Mouse (Mus musculus) forebrain, embryonic 13.5 days (tissue): ENCODE results near the gene Axin2. TPM values are rescaled to one million over a fixed set of nuclear protein-coding genes. Genes with fewer than 3 reads are reported as not detected.

ENCODE experiments used
- ATAC-seq: fragments of 200-750 bp; cut with Nextera tagmentation; 2 replicates; pipeline ENCODE4 v1.8.0; 2017
- H3K27ac ChIP-seq: fragments of 300-500 bp; sonication (generic); 2 replicates; pipeline ENCODE4 v1.5.1; 2015; ENCODE audit warnings: inconsistent platforms, mild to moderate bottlenecking, moderate library complexity
- H3K27me3 ChIP-seq: fragments of 300-500 bp; sonication (generic); 2 replicates; pipeline ENCODE4 v1.6.1; 2015; ENCODE audit warnings: mild to moderate bottlenecking, inconsistent platforms
- H3K36me3 ChIP-seq: fragments of 300-500 bp; sonication (generic); 2 replicates; pipeline ENCODE4 v1.6.1; 2015; ENCODE audit warnings: mild to moderate bottlenecking, inconsistent platforms; ENCODE audit not compliant: poor library complexity, severe bottlenecking
- H3K4me1 ChIP-seq: fragments of 300-500 bp; sonication (generic); 2 replicates; pipeline ENCODE4 v1.6.1; 2015; ENCODE audit warnings: inconsistent platforms
- H3K4me2 ChIP-seq: fragments of 300-500 bp; sonication (generic); 2 replicates; pipeline ENCODE4 v1.6.1; 2015; ENCODE audit warnings: inconsistent platforms, mild to moderate bottlenecking, moderate library complexity
- H3K4me3 ChIP-seq: fragments of 300-500 bp; sonication (generic); 2 replicates; pipeline ENCODE4 v1.5.1; 2015; ENCODE audit warnings: mild to moderate bottlenecking, inconsistent platforms
- H3K9ac ChIP-seq: fragments of 300-500 bp; sonication (generic); 2 replicates; pipeline ENCODE4 v1.6.1; 2015; ENCODE audit warnings: mild to moderate bottlenecking, inconsistent platforms
- H3K9me3 ChIP-seq: fragments of 300-500 bp; sonication (generic); replicated peaks from 2 replicates; pipeline ENCODE4 v1.6.1; 2016; ENCODE audit warnings: inconsistent platforms
- WGBS: fragments of 180-500 bp; shearing (Covaris S2); methylation state at CpG from one replicate; pipeline ENCODE4 v1.1.7; 2015; 5-methylcytosine and 5-hydroxymethylcytosine counted together
- polyA plus RNA-seq: library from polyadenylated mRNA; unstranded; fragments of >200 nt; fragmentation: Nextera tagmentation; extraction: Ambion mirVana; gene quantifications from 2 replicates; pipeline ENCODE4 v1.2.1, GENCODE M21; 2015

The Axin2 gene
- polyA plus RNA-seq, 1 experiment from 2014 or later = 9.6 TPM

DNA sequence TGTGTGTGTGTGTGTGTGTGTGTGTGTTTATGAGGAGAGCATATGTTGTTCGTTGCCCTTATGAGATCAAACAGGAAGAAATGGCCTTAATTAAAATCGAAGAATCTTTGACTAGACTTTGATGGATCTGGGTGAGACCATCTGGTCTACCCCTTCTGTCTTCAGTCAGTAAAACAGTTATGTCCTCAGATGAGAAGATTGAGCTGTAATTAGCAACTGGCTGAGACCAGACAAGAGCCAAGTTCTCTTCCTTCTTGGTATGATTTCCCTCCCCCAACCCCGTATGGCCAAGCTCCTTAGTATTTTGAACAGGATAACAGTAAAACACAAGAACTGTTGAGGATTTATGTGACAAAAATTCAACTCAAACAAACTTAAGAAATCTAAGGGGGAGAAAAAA is 67.1 kb downstream of the Axin2 start:
- H3K4me3 ChIP-seq = no peak overlapping the region
- no peak overlapping the region for H3K4me2 ChIP-seq
- H3K27me3 ChIP-seq = no peaks in the 10 kb centered on the region
- WGBS = 82% methylated on average over 3 of the region's 3 CpGs
- H3K36me3 ChIP-seq = no peaks in the 10 kb centered on the region
- no peak overlapping the region for H3K27ac ChIP-seq
- no peak overlapping the region for H3K9ac ChIP-seq
- H3K4me1 ChIP-seq = 0 out of 2 replicates have a peak, but pooled peaks cover 5% of the 10 kb centered on the region
- H3K9me3 ChIP-seq = no peaks in the 10 kb centered on the region
- peak; percentile 45; the same call in 1 of the 2 replicates for ATAC-seq

DNA sequence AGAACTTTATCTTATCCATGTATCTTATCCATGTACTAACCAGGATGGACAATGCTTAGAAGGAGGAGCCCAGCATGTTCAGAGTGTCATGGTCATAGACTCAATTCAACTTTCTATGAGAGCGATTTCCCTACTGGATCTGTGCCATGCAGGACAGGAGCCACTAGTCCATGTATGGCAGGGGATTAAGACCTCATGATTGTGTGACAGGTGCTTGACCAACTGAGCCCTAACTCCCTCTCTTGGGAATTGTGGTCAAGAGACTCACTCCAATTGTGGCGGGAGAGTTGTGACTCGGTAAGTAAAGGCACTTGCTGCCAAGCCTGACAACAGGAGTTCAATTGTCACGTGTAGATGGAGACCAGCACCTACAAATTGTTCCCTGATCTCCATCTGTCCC is 67.6 kb downstream of the Axin2 start:
- no peaks in the 10 kb centered on the region for H3K27me3 ChIP-seq
- 0 out of 2 replicates have a peak, but pooled peaks cover 5% of the 10 kb centered on the region for H3K4me1 ChIP-seq
- no peak overlapping the region for H3K27ac ChIP-seq
- no peak overlapping the region for H3K4me2 ChIP-seq
- WGBS = 89% methylated on average over 4 of the region's 4 CpGs
- no peaks in the 10 kb centered on the region for H3K9me3 ChIP-seq
- H3K9ac ChIP-seq = no peak overlapping the region
- H3K4me3 ChIP-seq = no peak overlapping the region
- ATAC-seq = no peak
- no peaks in the 10 kb centered on the region for H3K36me3 ChIP-seq

DNA sequence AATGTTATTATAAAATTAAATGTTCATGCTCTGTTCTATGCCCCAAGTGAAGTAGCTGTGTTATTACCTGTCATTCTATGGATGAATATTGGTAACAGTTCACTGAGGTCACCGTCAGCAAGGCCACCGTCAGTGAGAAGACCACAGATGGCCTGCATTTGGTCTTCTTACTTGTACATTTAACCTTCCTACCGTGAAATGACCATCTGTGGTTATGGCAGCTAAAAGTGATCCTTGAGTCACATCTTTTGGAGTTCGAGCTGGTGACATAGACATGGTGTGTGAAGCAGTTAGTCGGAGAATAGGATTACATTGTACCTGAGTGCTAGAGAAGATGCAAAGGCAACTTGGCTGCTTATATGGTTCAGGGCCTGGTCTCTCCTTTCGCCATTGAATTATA is 68.1 kb downstream of the Axin2 start:
- Histone ChIP-seq H3K36me3 (no peaks in the 10 kb centered on the region), H3K4me1 (0 out of 2 replicates have a peak, but pooled peaks cover 5% of the 10 kb centered on the region), H3K9me3 (no peaks in the 10 kb centered on the region), H3K27me3 (no peaks in the 10 kb centered on the region), H3K4me3 (no peak overlapping the region), H3K27ac (no peak overlapping the region), H3K4me2 (no peak overlapping the region), H3K9ac (no peak overlapping the region)
- no peak for ATAC-seq
- 95% methylated on average over 6 of the region's 6 CpGs for WGBS

DNA sequence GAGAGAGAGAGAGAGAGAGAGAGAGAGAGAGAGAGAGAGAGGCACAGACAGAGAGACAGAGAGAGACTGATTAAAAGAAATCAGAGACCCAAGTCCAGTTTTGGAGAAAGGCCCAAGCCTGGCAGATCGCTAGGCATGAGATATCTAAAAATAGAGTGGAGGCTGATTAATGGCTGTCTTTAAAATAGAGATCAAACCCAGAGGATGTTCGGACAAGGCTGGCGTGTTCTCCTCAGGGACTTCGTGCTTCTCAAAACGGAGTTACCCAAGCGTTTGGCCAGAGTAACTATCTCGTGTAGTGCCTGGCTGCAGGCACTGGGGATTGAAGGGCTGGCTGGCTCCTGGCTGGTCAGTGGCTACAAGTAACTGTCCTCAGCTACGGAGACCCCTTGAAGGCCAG is 69.8 kb downstream of the Axin2 start:
- H3K9me3 ChIP-seq = no peaks in the 10 kb centered on the region
- H3K4me1 ChIP-seq = no peaks in the 10 kb centered on the region
- H3K27me3 ChIP-seq = no peaks in the 10 kb centered on the region
- no peaks in the 10 kb centered on the region for H3K36me3 ChIP-seq
- ATAC-seq = no peak
- WGBS = 88% methylated on average over 8 of the region's 8 CpGs
- H3K4me3 ChIP-seq = no peak overlapping the region
- no peak overlapping the region for H3K4me2 ChIP-seq
- H3K27ac ChIP-seq = no peak overlapping the region
- no peak overlapping the region for H3K9ac ChIP-seq

DNA sequence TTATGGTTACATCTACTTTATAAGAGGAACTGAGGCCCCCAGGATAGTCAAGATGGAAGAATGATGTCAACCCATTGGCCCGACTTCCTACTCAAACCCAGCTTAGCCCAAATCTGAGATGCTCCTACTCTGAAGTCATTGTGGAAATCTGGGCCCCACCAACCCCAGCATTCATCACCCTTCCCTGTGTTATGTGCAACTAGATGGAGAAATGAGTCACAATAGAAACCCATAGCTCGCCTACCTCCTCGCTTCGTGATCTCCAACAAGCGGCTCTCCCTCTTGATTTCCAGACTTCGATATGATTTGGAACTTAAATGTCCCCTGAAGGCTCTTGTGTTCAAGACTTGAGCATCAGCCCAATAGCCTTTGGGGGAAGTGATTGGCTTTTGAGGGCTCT is 73.3 kb downstream of the Axin2 start:
- no peak for ATAC-seq
- no peaks in the 10 kb centered on the region for H3K4me1 ChIP-seq
- no peaks in the 10 kb centered on the region for H3K36me3 ChIP-seq
- H3K9ac ChIP-seq = no peak overlapping the region
- H3K9me3 ChIP-seq = no peaks in the 10 kb centered on the region
- no peak overlapping the region for H3K4me2 ChIP-seq
- no peak overlapping the region for H3K27ac ChIP-seq
- 96% methylated on average over 6 of the region's 6 CpGs for WGBS
- no peak overlapping the region for H3K4me3 ChIP-seq
- no peaks in the 10 kb centered on the region for H3K27me3 ChIP-seq

DNA sequence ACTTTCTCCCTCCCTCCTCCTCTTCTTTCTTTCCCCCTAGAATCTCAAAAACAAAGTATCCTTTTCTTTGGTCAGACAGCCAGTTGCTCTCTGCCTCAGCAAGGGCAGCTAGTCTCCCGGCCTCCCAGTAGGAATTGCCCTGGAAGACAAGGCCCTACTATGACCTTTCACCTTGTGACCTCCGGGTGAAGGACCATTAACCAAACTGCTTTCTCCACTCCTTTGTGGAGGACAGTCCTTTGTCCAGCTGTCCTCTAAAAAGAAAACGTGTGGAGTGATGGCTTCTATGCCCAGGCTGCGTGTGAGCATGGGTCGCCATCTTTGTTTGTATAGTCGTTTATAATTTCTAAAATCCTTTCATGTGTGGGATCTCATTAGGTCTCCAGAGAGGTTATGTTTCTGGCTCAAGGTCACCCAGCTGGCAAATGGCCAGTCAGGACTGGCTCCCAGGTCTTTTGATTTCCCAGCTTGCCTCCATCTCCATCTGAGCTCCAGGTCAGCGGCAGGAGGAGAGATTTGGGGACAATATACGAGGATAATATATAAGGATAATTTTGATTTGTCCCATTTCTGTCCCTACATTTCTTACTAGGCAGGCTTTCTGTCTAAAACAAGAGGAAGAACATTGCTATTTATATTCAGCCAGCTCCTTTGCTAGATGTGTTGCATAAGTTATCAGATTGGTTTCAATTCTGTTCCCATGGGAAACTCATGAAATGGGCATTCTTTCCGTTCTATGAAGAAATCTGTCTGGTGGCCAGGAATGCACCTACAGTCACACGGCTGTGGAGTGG is 75.2 kb downstream of the Axin2 start:
- Histone ChIP-seq H3K4me3 (no peak overlapping the region), H3K27ac (no peak overlapping the region), H3K4me2 (no peak overlapping the region), H3K9ac (no peak overlapping the region), H3K4me1 (no peaks in the 10 kb centered on the region), H3K27me3 (no peaks in the 10 kb centered on the region), H3K9me3 (peaks cover 10% of the 10 kb centered on the region; the same call in 1 of the 2 replicates), H3K36me3 (no peaks in the 10 kb centered on the region)
- no peak for ATAC-seq
- WGBS = 50% methylated on average over 10 of the region's 10 CpGs

DNA sequence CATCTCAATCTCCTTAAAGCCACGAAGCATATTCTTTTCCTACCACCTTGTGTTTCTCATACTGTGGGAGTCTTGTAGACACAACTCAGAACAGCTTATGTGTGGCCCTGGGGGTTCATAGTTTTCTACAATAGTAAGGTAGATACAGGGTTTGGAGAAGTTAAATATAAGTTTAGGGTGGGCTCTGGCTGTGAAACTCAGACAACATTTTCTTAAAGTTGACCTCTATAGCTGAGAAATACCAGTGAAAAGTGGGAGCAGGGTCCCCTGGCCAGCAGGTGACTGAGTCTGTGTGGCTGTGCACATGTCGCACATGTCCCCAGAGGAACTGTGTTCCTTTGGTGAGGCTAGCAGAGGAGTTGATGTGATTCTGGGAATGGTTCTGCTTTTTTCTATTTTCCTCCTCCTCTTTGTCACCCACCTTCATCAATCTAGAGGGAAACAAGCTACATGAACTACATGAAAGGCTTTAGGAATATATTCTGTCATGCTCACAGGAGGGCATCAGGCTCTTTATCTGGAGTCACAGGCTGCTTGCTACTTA is 75.9 kb downstream of the Axin2 start:
- H3K4me3 ChIP-seq = no peak overlapping the region
- no peak overlapping the region for H3K9ac ChIP-seq
- H3K4me2 ChIP-seq = no peak overlapping the region
- no peaks in the 10 kb centered on the region for H3K27me3 ChIP-seq
- H3K27ac ChIP-seq = no peak overlapping the region
- H3K36me3 ChIP-seq = no peaks in the 10 kb centered on the region
- H3K9me3 ChIP-seq = peaks cover 15% of the 10 kb centered on the region; the same call in 1 of the 2 replicates
- WGBS = 82% methylated on average over 2 of the region's 2 CpGs
- ATAC-seq = no peak
- H3K4me1 ChIP-seq = no peaks in the 10 kb centered on the region

DNA sequence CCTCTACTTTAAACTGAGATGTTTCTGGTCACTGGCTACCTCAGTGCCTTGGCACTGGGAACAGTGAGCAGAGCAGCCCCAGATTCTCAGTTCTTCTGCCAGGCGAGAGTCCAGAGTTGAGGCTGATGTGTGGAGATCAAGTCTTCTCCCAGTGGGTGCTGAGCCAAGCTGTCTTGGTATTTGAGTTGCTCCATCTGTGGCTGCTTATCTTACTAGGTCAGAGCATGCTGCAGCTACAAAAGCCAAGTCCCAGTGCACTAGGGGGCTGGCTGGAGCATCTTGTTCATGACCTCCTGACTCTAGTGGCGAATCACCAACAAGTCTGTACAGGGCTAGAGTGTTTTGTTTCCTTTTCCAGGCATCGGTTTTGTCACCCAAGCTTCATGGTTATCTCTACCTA is 77.7 kb downstream of the Axin2 start:
- WGBS = 98% methylated on average over 3 of the region's 3 CpGs

More for the DNA sequence above, 77.7 kb downstream of the Axin2 start:
- Histone ChIP-seq H3K36me3 (no peaks in the 10 kb centered on the region), H3K27me3 (no peaks in the 10 kb centered on the region), H3K4me2 (no peak overlapping the region), H3K27ac (no peak overlapping the region), H3K9ac (no peak overlapping the region), H3K4me1 (no peaks in the 10 kb centered on the region), H3K4me3 (no peak overlapping the region), H3K9me3 (peaks cover 23% of the 10 kb centered on the region)
- ATAC-seq = no peak

Other genes with a start within 250 kb of the Axin2 start
- not detected in 2 replicates for gene E030025P04Rik, start 224.0 kb downstream of the Axin2 start, polyA plus RNA-seq